In the genomic region with DNA sequence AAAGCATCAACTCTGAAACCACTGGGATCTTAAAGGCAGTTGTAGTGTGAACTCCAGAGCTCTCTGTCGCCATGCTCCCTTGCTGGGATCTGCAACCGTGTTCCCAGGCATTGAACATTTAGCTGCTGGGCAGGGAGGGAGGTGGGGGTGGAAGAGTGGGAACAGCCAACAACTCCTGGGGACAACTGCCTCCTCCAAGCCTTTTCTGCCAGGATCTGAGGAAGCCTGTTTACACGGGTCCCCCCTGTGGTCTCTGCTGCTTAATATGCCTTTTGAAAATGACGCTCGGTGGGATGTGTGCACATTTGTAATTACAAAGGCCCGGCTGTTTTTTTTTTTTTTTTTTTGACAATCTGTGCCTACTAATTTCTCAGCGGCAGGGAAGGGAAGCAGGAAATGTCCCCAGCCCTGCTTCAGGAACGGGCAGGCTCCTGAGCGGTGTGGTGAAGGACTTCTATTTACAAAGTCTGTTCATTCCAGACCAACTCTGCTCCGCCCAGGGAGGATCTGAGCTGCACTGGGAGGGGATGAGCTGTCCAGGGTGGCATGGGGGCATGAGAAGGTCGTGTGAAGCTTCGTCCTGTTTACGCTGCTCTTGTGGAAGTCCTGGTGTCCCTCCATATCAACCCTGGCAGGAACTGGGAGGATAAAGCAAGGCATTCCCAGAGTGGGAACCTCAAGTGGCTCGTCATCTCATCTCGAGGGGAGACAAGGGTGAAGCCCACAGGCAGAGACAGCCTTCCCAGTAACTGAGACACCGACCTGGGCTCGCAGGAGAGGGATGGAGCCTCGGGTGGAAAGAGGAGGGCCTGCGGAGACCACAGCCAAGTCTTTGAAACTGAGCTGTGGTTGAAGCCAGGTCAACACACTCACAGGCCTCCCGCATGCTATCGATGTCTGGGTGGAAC, we compare ENCODE assay signal across 8 mouse cellular contexts.
DNase-seq lines count a peak whose midpoint lies in the region; ATAC-seq and TF ChIP-seq lines count a peak whose summit lies in the region.

No protein-coding gene starts in this region.

- no peak for ATAC-seq in kidney, postnatal 0 days (replicated peaks; ENCODE audit: low FRiP score, low read depth)
- peak; percentile 44; the same call in 1 of the 2 replicates for ATAC-seq in forebrain, embryonic 11.5 days (replicated peaks; ENCODE audit: low FRiP score)
- peak; percentile 56; the same call in 1 of the 2 replicates for ATAC-seq in neural tube, embryonic 14.5 days (ENCODE audit: low read depth)

- H3K9me3 ChIP-seq in kidney, postnatal 0 days (replicated peaks; ENCODE audit: low read length): no peaks in the 10 kb centered on the region
- peaks cover 3% of the 10 kb centered on the region; the same call in 1 of the 2 replicates for H3K9me3 ChIP-seq in forebrain, embryonic 11.5 days (ENCODE audit: control insufficient read depth, low read length)
- H3K9me3 ChIP-seq in limb, embryonic 10.5 days (replicated peaks): no peaks in the 10 kb centered on the region
- H3K9me3 ChIP-seq in neural tube, embryonic 14.5 days (ENCODE audit: control insufficient read depth, low read length): no peaks in the 10 kb centered on the region

- WGBS in kidney, postnatal 0 days: 31% methylated on average over 21 of the region's 21 CpGs
- WGBS in forebrain, embryonic 11.5 days: 35% methylated on average over 21 of the region's 21 CpGs
- WGBS in limb, embryonic 10.5 days: 44% methylated on average over 21 of the region's 21 CpGs
- 43% methylated on average over 21 of the region's 21 CpGs for WGBS in neural tube, embryonic 14.5 days

- H3K4me2 ChIP-seq in kidney, postnatal 0 days (ENCODE audit: low read length): no peak overlapping the region
- H3K4me2 ChIP-seq in forebrain, embryonic 11.5 days (ENCODE audit: low read depth, low read length, severe bottlenecking): peak overlapping the region; percentile 0; the same call in 1 of the 2 replicates
- 0 out of 2 replicates have a peak overlapping the region, but pooled peaks have one; percentile 18 for H3K4me2 ChIP-seq in neural tube, embryonic 14.5 days (ENCODE audit: low read depth, low read length)

- peaks cover 7% of the 10 kb centered on the region; the same call in 1 of the 2 replicates for H3K4me1 ChIP-seq in kidney, postnatal 0 days (replicated peaks; ENCODE audit: insufficient read depth, low read length)
- peaks cover 25% of the 10 kb centered on the region for H3K4me1 ChIP-seq in forebrain, embryonic 11.5 days (replicated peaks; ENCODE audit: control insufficient read depth, insufficient read depth, low read length)
- H3K4me1 ChIP-seq in limb, embryonic 10.5 days: peaks cover 58% of the 10 kb centered on the region
- peaks cover 29% of the 10 kb centered on the region; the same call in 1 of the 2 replicates for H3K4me1 ChIP-seq in neural tube, embryonic 14.5 days (ENCODE audit: control insufficient read depth, insufficient read depth, low read length)

- TF ChIP-seq CTCF in kidney, postnatal 0 days (IDR thresholded peaks at IDR 0.05; ENCODE audit: low read depth): no peak

- DNase-seq in kidney, postnatal 0 days (ENCODE audit: low spot score): peak; percentile 39
- no peak for DNase-seq in kidney, postnatal 14 days
- DNase-seq in forebrain, embryonic 11.5 days (ENCODE audit: low spot score): peak; percentile 63
- DNase-seq in limb, embryonic 10.5 days (ENCODE audit: low spot score): no peak
- DNase-seq in testis, postnatal 14 days (ENCODE audit: low spot score): no peak
- no peak for DNase-seq in adrenal gland, adult 2 months
- no peak for DNase-seq in adrenal gland, postnatal 10 days

- H3K4me3 ChIP-seq in kidney, postnatal 0 days (replicated peaks; ENCODE audit: low read depth, low read length): no peak overlapping the region
- no peak overlapping the region for H3K4me3 ChIP-seq in forebrain, embryonic 11.5 days (ENCODE audit: low read depth, low read length)
- H3K4me3 ChIP-seq in limb, embryonic 10.5 days: no peak overlapping the region
- H3K4me3 ChIP-seq in neural tube, embryonic 14.5 days (ENCODE audit: low read depth, low read length): no peak overlapping the region

- no peak overlapping the region for H3K27ac ChIP-seq in kidney, postnatal 0 days
- H3K27ac ChIP-seq in forebrain, embryonic 11.5 days (ENCODE audit: low read depth, low read length): peak overlapping the region; percentile 59
- peak overlapping the region; percentile 78 for H3K27ac ChIP-seq in limb, embryonic 10.5 days
- H3K27ac ChIP-seq in neural tube, embryonic 14.5 days (ENCODE audit: low read depth, low read length): peak overlapping the region; percentile 72

- no peaks in the 10 kb centered on the region for H3K36me3 ChIP-seq in kidney, postnatal 0 days (ENCODE audit: insufficient read depth, low read length)
- H3K36me3 ChIP-seq in forebrain, embryonic 11.5 days (ENCODE audit: control insufficient read depth, insufficient read depth, low read length): no peaks in the 10 kb centered on the region
- H3K36me3 ChIP-seq in limb, embryonic 10.5 days: peaks cover 3% of the 10 kb centered on the region; the same call in 1 of the 2 replicates
- H3K36me3 ChIP-seq in neural tube, embryonic 14.5 days (ENCODE audit: control insufficient read depth, insufficient read depth, low read length): no peaks in the 10 kb centered on the region

- no peaks in the 10 kb centered on the region for H3K27me3 ChIP-seq in kidney, postnatal 0 days (ENCODE audit: insufficient read depth, low read length)
- no peaks in the 10 kb centered on the region for H3K27me3 ChIP-seq in forebrain, embryonic 11.5 days (ENCODE audit: control insufficient read depth, insufficient read depth, low read length)
- H3K27me3 ChIP-seq in limb, embryonic 10.5 days (ENCODE audit: low read depth, poor library complexity, severe bottlenecking): 0 out of 2 replicates have a peak, but pooled peaks cover 13% of the 10 kb centered on the region
- H3K27me3 ChIP-seq in neural tube, embryonic 14.5 days (ENCODE audit: control insufficient read depth, insufficient read depth, low read length): no peaks in the 10 kb centered on the region

- H3K9ac ChIP-seq in kidney, postnatal 0 days (ENCODE audit: low read depth, low read length): no peak overlapping the region
- H3K9ac ChIP-seq in forebrain, embryonic 11.5 days (ENCODE audit: low read length): 0 out of 2 replicates have a peak overlapping the region, but pooled peaks have one; percentile 12
- no peak overlapping the region for H3K9ac ChIP-seq in neural tube, embryonic 14.5 days (replicated peaks; ENCODE audit: low read depth, low read length)

Comparison
In these comparisons a context has a peak if more than half of its experiments do, and no peak if none do; other contexts are left out.
1. DNase-seq: peak in kidney, postnatal 0 days (single experiment) and forebrain, embryonic 11.5 days (single experiment); none in kidney, postnatal 14 days (single experiment), limb, embryonic 10.5 days (single experiment), testis, postnatal 14 days (single experiment), adrenal gland, adult 2 months (single experiment) and adrenal gland, postnatal 10 days (single experiment).